Mouse (Mus musculus) CH12.LX (cell line): Measurements from ENCODE around the gene Ptms. TPM values are rescaled to one million over a fixed set of nuclear protein-coding genes. Genes with fewer than 3 reads are reported as not detected.

Source experiments
- DNase-seq: peaks from one replicate; pipeline ENCODE4 v3.0.0-alpha.2; 2013; ENCODE audit errors: extremely low read depth
- H3K27ac ChIP-seq: 2 replicates; pipeline ENCODE4 v1.5.1; 2012; ENCODE audit warnings: low read depth, mild to moderate bottlenecking, control low read depth, moderate library complexity; ENCODE audit not compliant: insufficient read depth
- H3K27me3 ChIP-seq: replicated peaks from 2 replicates; pipeline ENCODE3; 2012; ENCODE audit warnings: inconsistent platforms
- H3K36me3 ChIP-seq, 2 experiments: replicated peaks in 1 of 2; 2 replicates each; pipeline versions ENCODE3 to v1.6.1; 2012; ENCODE audit warnings: inconsistent platforms in 1 of 2, low read length in 1 of 2, mild to moderate bottlenecking in 1 of 2, mixed read lengths in 1 of 2, moderate library complexity in 1 of 2; ENCODE audit not compliant: control insufficient read depth in 1 of 2, insufficient read depth in 1 of 2
- H3K4me1 ChIP-seq, 2 experiments: 2 replicates each; pipeline ENCODE4 v1.6.1; 2012; ENCODE audit warnings: inconsistent platforms in 1 of 2, moderate library complexity in 1 of 2; ENCODE audit not compliant: insufficient read depth in 2 of 2, control insufficient read depth in 1 of 2
- H3K4me2 ChIP-seq: 2 replicates; pipeline ENCODE4 v1.6.1; 2012; ENCODE audit warnings: low read depth, mild to moderate bottlenecking, control low read depth; ENCODE audit not compliant: poor library complexity, insufficient read depth, severe bottlenecking
- H3K4me3 ChIP-seq, 3 experiments: fragments of 150-350 bp in 1 of 3; sonication (generic) in 1 of 3; replicated peaks in 1 of 3; 2 replicates each; pipeline versions ENCODE3 to v1.5.1; 2011 to 2012; ENCODE audit warnings: low read depth in 2 of 3, low read length in 2 of 3, mild to moderate bottlenecking in 2 of 3, moderate library complexity in 2 of 3, control low read depth in 1 of 3, improper control_type of control experiment in 1 of 3, inconsistent platforms in 1 of 3, mixed read lengths in 1 of 3; ENCODE audit not compliant: poor library complexity in 1 of 3
- H3K79me2 ChIP-seq: replicated peaks from 2 replicates; pipeline ENCODE4 v1.6.1; 2012; ENCODE audit warnings: mild to moderate bottlenecking, moderate library complexity; ENCODE audit not compliant: control insufficient read depth, poor library complexity, insufficient read depth, severe bottlenecking; ENCODE audit errors: extremely low read depth
- H3K9ac ChIP-seq: 2 replicates; pipeline ENCODE4 v1.6.1; 2012; ENCODE audit warnings: low read depth, mild to moderate bottlenecking, control low read depth, moderate library complexity; ENCODE audit not compliant: insufficient read depth
- H3K9me3 ChIP-seq: replicated peaks from 2 replicates; pipeline ENCODE3; 2012; ENCODE audit warnings: low read length, inconsistent platforms, mixed read lengths
- BHLHE40 ChIP-seq: IDR thresholded peaks from 2 replicates; pipeline ENCODE4 v1.6.1; 2011; ENCODE audit warnings: mild to moderate bottlenecking, low read depth, low read length, improper control_type of control experiment
- E2F4 ChIP-seq: IDR thresholded peaks from 2 replicates; pipeline ENCODE4 v1.6.1; 2011; ENCODE audit warnings: low read depth, low read length, improper control_type of control experiment; ENCODE audit not compliant: insufficient replicate concordance
- EP300 ChIP-seq: IDR thresholded peaks from 2 replicates; pipeline ENCODE4 v1.6.1; 2011; ENCODE audit warnings: low read length, improper control_type of control experiment
- ETS1 ChIP-seq: conservative IDR thresholded peaks from 2 replicates; pipeline ENCODE4 v1.6.1; 2012; ENCODE audit warnings: low read depth, mild to moderate bottlenecking, inconsistent platforms, low read length, improper control_type of control experiment, moderate library complexity
- HCFC1 ChIP-seq: IDR thresholded peaks from 2 replicates; pipeline ENCODE4 v1.6.1; 2012; ENCODE audit warnings: low read depth, mild to moderate bottlenecking, inconsistent platforms, low read length, improper control_type of control experiment
- IRF4 ChIP-seq: IDR thresholded peaks from 2 replicates; pipeline ENCODE4 v1.6.1; 2014; ENCODE audit warnings: low read depth, mild to moderate bottlenecking, inconsistent platforms, low read length, improper control_type of control experiment
- RCOR1 ChIP-seq: conservative IDR thresholded peaks from 2 replicates; pipeline ENCODE4 v1.6.1; 2012; ENCODE audit warnings: low read depth, mild to moderate bottlenecking, inconsistent platforms, low read length, improper control_type of control experiment
- SMC3 ChIP-seq: IDR thresholded peaks from 2 replicates; pipeline ENCODE4 v1.6.1; 2011; ENCODE audit warnings: low read depth, low read length, improper control_type of control experiment
- TBP ChIP-seq: conservative IDR thresholded peaks from 2 replicates; pipeline ENCODE4 v1.6.1; 2011; ENCODE audit warnings: low read depth, low read length, improper control_type of control experiment
- TCF12 ChIP-seq: IDR thresholded peaks from 2 replicates; pipeline ENCODE4 v1.6.1; 2014; ENCODE audit warnings: low read depth, mild to moderate bottlenecking, inconsistent platforms, low read length, improper control_type of control experiment
- UBTF ChIP-seq: IDR thresholded peaks from 2 replicates; pipeline ENCODE4 v1.6.1; 2012; ENCODE audit warnings: low read depth, mild to moderate bottlenecking, inconsistent platforms, low read length, improper control_type of control experiment, moderate library complexity
- USF2 ChIP-seq: conservative IDR thresholded peaks from 2 replicates; pipeline ENCODE4 v1.6.1; 2011; ENCODE audit warnings: low read depth, low read length, improper control_type of control experiment
- ZMIZ1 ChIP-seq: IDR thresholded peaks from 2 replicates; pipeline ENCODE4 v1.6.1; 2012; ENCODE audit warnings: low read depth, mild to moderate bottlenecking, inconsistent platforms, low read length, improper control_type of control experiment
- dilution Hi-C: fragments of 300-500 bp; cut with MboI; formaldehyde crosslinking; loops from 2 replicates; pipeline ENCODE4 v1.14.3; 2020; ENCODE audit warnings: low sequenced_read_pairs; ENCODE audit not compliant: extremely low pct_unique_long_range_greater_than_20kb, extremely low pct_ligation_motif_present
- in situ Hi-C: fragments of 300-500 bp; cut with MboI; formaldehyde crosslinking; loops from 3 replicates; pipeline ENCODE4 v1.14.3; 2019; ENCODE audit warnings: low sequenced_read_pairs, low pct_ligation_motif_present, low pct_unique_long_range_greater_than_20kb, mixed read lengths
- polyA plus RNA-seq: library from polyadenylated mRNA; unstranded; fragments of >175 nt; gene quantifications from 2 replicates; pipeline ENCODE4 v1.2.1, GENCODE M21; 2012; ENCODE audit warnings: low read depth; ENCODE audit not compliant: insufficient read length
- total RNA-seq, 2 experiments: library from RNA; depleted of rRNA; stranded (reverse); fragments of 300-350 nt in 1 of 2; fragments of >200 nt in 1 of 2; gene quantifications; 2 replicates each; pipeline ENCODE4 v1.2.3; 2012 to 2014

The Ptms gene
- total and polyA plus RNA-seq, 3 experiments: 7.0 to 99.6 (median 12.8) TPM

DNA sequence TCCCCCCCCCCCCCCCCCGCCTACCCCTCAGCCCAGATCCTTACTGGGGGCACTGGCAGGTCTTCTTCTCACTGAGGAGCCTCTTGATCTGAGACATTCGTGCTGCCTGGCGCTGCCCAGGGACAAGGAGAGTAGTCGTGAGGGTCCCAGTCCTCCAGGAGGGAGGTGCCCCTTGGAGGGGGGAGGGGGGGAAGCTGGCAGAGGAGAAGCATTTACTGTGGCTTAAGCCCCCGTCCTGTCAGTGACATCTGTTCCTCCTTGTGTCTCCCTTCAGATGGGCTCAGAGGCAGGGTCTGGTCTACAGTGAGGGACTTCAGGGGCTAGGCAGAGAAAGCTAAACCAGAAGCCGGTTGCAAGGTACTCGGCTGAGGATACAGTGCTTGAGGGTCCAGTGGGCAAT, 53.3 kb downstream of the Ptms start:
- dilution Hi-C loops: no loop called here
- DNase-seq: no peak
- Histone ChIP-seq H3K27ac (no peak overlapping the region), H3K9ac (no peak overlapping the region), H3K4me2 (no peak overlapping the region), H3K36me3 (no peaks in the 10 kb centered on the region), H3K27me3 (peaks cover 22% of the 10 kb centered on the region), H3K4me1 (peaks cover 18 to 29% of the 10 kb centered on the region in 2 experiments), H3K4me3 (no peak overlapping the region), H3K9me3 (no peaks in the 10 kb centered on the region), H3K79me2 (no peaks in the 10 kb centered on the region)
- TF ChIP-seq ETS1: no peak
- TF ChIP-seq UBTF: no peak
- TF ChIP-seq BHLHE40: no peak
- TF ChIP-seq SMC3: no peak
- no peak for TF ChIP-seq E2F4
- in situ Hi-C loops: loop anchor here (5.0 to 25.0 kb wide), 2 partner anchors 36 to 171 kb away; partner anchors contain the start of genes Acrbp and Ing4

DNA sequence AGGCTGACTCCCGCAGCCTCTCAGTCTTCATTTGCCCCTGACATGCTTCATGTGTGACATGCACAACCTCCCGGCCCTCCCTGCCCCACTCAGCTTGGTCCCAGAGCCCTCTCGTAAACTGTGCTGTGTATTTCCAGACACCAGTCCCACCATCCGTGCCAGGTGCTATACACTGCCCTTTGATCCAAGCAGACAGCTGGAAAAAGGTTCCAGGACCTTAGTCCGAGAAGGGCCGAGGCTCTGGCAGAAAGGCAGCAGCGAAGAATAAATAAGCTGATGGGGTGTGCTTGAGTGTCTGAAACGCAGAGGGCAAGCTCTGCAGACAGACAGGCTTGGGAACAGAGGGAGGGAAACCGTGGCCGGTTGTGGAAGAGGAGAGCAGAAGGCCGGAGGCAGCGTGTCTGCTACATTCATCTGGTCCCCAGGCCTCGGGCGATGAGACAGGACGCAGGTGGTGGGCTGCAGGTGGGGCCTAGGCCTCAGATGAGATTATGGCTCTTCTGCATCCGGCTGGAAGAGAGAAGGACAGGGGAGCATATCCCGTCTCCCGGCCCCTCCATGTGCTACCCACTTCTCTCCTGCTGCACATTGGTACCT, 54.0 kb downstream of the Ptms start:
- in situ Hi-C loops: loop anchor here (5.0 to 25.0 kb wide), 2 partner anchors 36 to 171 kb away; partner anchors contain the start of genes Acrbp and Ing4
- Histone ChIP-seq H3K79me2 (no peaks in the 10 kb centered on the region), H3K27ac (no peak overlapping the region), H3K36me3 (no peaks in the 10 kb centered on the region), H3K27me3 (peaks cover 22% of the 10 kb centered on the region), H3K4me2 (no peak overlapping the region), H3K9ac (no peak overlapping the region), H3K4me1 (peaks cover 23 to 29% of the 10 kb centered on the region in 2 experiments), H3K4me3 (no peak overlapping the region), H3K9me3 (no peaks in the 10 kb centered on the region)
- TF ChIP-seq IRF4 (no peak), USF2 (no peak), ZMIZ1 (no peak), EP300 (no peak), TCF12 (no peak), RCOR1 (no peak), HCFC1 (no peak), TBP (no peak)
- DNase-seq: no peak
- dilution Hi-C loops: no loop called here

Other genes starting within 250 kb of the Ptms start
Only the 20 nearest of the 28 such genes appear.
- not detected in 2 replicates for gene Gm45234, start 164.1 kb downstream of the Ptms start, total RNA-seq (2012; rRNA removed)
- not detected in 2 replicates for gene Gm45234, start 164.1 kb downstream of the Ptms start, total RNA-seq (2014; rRNA removed)
- gene Gm45234, start 164.1 kb downstream of the Ptms start, polyA plus RNA-seq: not detected in 2 replicates
- gene Atn1, start 163.6 kb downstream of the Ptms start, total RNA-seq (2012; rRNA removed): 3.8 and 4.6 TPM in 2 replicates
- 0.50 and 1.7 TPM in 2 replicates for gene Atn1, start 163.6 kb downstream of the Ptms start, total RNA-seq (2014; rRNA removed)
- 27.0 and 35.1 TPM in 2 replicates for gene Atn1, start 163.6 kb downstream of the Ptms start, polyA plus RNA-seq
- 15.9 and 24.6 TPM in 2 replicates for gene Eno2, start 150.4 kb downstream of the Ptms start, total RNA-seq (2012; rRNA removed)
- 20.8 and 26.7 TPM in 2 replicates for gene Eno2, start 150.4 kb downstream of the Ptms start, total RNA-seq (2014; rRNA removed)
- gene Eno2, start 150.4 kb downstream of the Ptms start, polyA plus RNA-seq: 23.1 and 23.6 TPM in 2 replicates
- not detected in 2 replicates for gene Lrrc23, start 140.4 kb downstream of the Ptms start, total RNA-seq (2012; rRNA removed)
- gene Lrrc23, start 140.4 kb downstream of the Ptms start, total RNA-seq (2014; rRNA removed): not detected in 2 replicates
- 0.20 TPM in 1 of 2 replicates, not detected in the other for gene Lrrc23, start 140.4 kb downstream of the Ptms start, polyA plus RNA-seq
- gene Spsb2, start 111.4 kb downstream of the Ptms start, total RNA-seq (2012; rRNA removed): 2.1 and 2.4 TPM in 2 replicates
- not detected in 2 replicates for gene Spsb2, start 111.4 kb downstream of the Ptms start, total RNA-seq (2014; rRNA removed)
- gene Spsb2, start 111.4 kb downstream of the Ptms start, polyA plus RNA-seq: 3.3 and 3.4 TPM in 2 replicates
- 733 and 1,303 TPM in 2 replicates for gene Tpi1, start 105.8 kb downstream of the Ptms start, total RNA-seq (2012; rRNA removed)
- gene Tpi1, start 105.8 kb downstream of the Ptms start, total RNA-seq (2014; rRNA removed): 1,570 and 1,645 TPM in 2 replicates
- gene Tpi1, start 105.8 kb downstream of the Ptms start, polyA plus RNA-seq: 758 and 807 TPM in 2 replicates
- 107 and 126 TPM in 2 replicates for gene Usp5, start 90.6 kb downstream of the Ptms start, total RNA-seq (2012; rRNA removed)
- gene Usp5, start 90.6 kb downstream of the Ptms start, total RNA-seq (2014; rRNA removed): 75.7 and 79.8 TPM in 2 replicates
- gene Usp5, start 90.6 kb downstream of the Ptms start, polyA plus RNA-seq: 96.5 and 103 TPM in 2 replicates
- gene Cdca3, start 90.6 kb downstream of the Ptms start, total RNA-seq (2012; rRNA removed): 116 and 117 TPM in 2 replicates
- gene Cdca3, start 90.6 kb downstream of the Ptms start, total RNA-seq (2014; rRNA removed): 188 and 229 TPM in 2 replicates
- gene Cdca3, start 90.6 kb downstream of the Ptms start, polyA plus RNA-seq: 171 and 224 TPM in 2 replicates
- 0.64 and 0.84 TPM in 2 replicates for gene Gnb3, start 79.8 kb downstream of the Ptms start, total RNA-seq (2012; rRNA removed)
- 1.6 and 2.2 TPM in 2 replicates for gene Gnb3, start 79.8 kb downstream of the Ptms start, total RNA-seq (2014; rRNA removed)
- 4.1 and 4.7 TPM in 2 replicates for gene Gnb3, start 79.8 kb downstream of the Ptms start, polyA plus RNA-seq
- gene P3h3, start 62.4 kb downstream of the Ptms start, total RNA-seq (2012; rRNA removed): 0.13 and 0.34 TPM in 2 replicates
- gene P3h3, start 62.4 kb downstream of the Ptms start, total RNA-seq (2014; rRNA removed): 0.19 TPM in 1 of 2 replicates, not detected in the other
- gene P3h3, start 62.4 kb downstream of the Ptms start, polyA plus RNA-seq: 0.31 and 0.44 TPM in 2 replicates
- 1.6 and 2.0 TPM in 2 replicates for gene Gpr162, start 56.1 kb downstream of the Ptms start, total RNA-seq (2012; rRNA removed)
- 0.48 and 0.97 TPM in 2 replicates for gene Gpr162, start 56.1 kb downstream of the Ptms start, total RNA-seq (2014; rRNA removed)
- gene Gpr162, start 56.1 kb downstream of the Ptms start, polyA plus RNA-seq: 1.7 and 1.9 TPM in 2 replicates
- 0.29 and 0.34 TPM in 2 replicates for gene Cd4, start 31.9 kb downstream of the Ptms start, total RNA-seq (2012; rRNA removed)
- gene Cd4, start 31.9 kb downstream of the Ptms start, total RNA-seq (2014; rRNA removed): 0.26 and 0.27 TPM in 2 replicates
- gene Cd4, start 31.9 kb downstream of the Ptms start, polyA plus RNA-seq: 1.1 and 1.6 TPM in 2 replicates
- 1.2 and 1.9 TPM in 2 replicates for gene Lag3, start 8.4 kb downstream of the Ptms start, total RNA-seq (2012; rRNA removed)
- 0.32 and 0.52 TPM in 2 replicates for gene Lag3, start 8.4 kb downstream of the Ptms start, total RNA-seq (2014; rRNA removed)
- 1.5 and 2.0 TPM in 2 replicates for gene Lag3, start 8.4 kb downstream of the Ptms start, polyA plus RNA-seq
- gene Mlf2, start 11.3 kb upstream of the Ptms start, total RNA-seq (2012; rRNA removed): 116 and 129 TPM in 2 replicates
- 109 and 124 TPM in 2 replicates for gene Mlf2, start 11.3 kb upstream of the Ptms start, total RNA-seq (2014; rRNA removed)
- gene Mlf2, start 11.3 kb upstream of the Ptms start, polyA plus RNA-seq: 203 and 210 TPM in 2 replicates
- 85.6 and 104 TPM in 2 replicates for gene Cops7a, start 45.4 kb upstream of the Ptms start, total RNA-seq (2012; rRNA removed)
- 62.8 and 73.2 TPM in 2 replicates for gene Cops7a, start 45.4 kb upstream of the Ptms start, total RNA-seq (2014; rRNA removed)
- gene Cops7a, start 45.4 kb upstream of the Ptms start, polyA plus RNA-seq: 98.6 and 114 TPM in 2 replicates
- 0.08 TPM in 1 of 2 replicates, not detected in the other for gene Pianp, start 76.6 kb upstream of the Ptms start, total RNA-seq (2012; rRNA removed)
- gene Pianp, start 76.6 kb upstream of the Ptms start, total RNA-seq (2014; rRNA removed): not detected in 2 replicates
- gene Pianp, start 76.6 kb upstream of the Ptms start, polyA plus RNA-seq: not detected in 2 replicates
- gene Zfp384, start 89.0 kb upstream of the Ptms start, total RNA-seq (2012; rRNA removed): 14.0 and 14.5 TPM in 2 replicates
- 14.9 and 17.0 TPM in 2 replicates for gene Zfp384, start 89.0 kb upstream of the Ptms start, total RNA-seq (2014; rRNA removed)
- gene Zfp384, start 89.0 kb upstream of the Ptms start, polyA plus RNA-seq: 32.0 and 34.4 TPM in 2 replicates
- 23.8 and 27.3 TPM in 2 replicates for gene Ing4, start 119.7 kb upstream of the Ptms start, total RNA-seq (2012; rRNA removed)
- 31.3 and 32.2 TPM in 2 replicates for gene Ing4, start 119.7 kb upstream of the Ptms start, total RNA-seq (2014; rRNA removed)
- 21.3 and 25.1 TPM in 2 replicates for gene Ing4, start 119.7 kb upstream of the Ptms start, polyA plus RNA-seq
- gene Acrbp, start 129.6 kb upstream of the Ptms start, total RNA-seq (2012; rRNA removed): 3.1 and 3.3 TPM in 2 replicates
- gene Acrbp, start 129.6 kb upstream of the Ptms start, total RNA-seq (2014; rRNA removed): 1.1 and 1.7 TPM in 2 replicates
- 4.0 and 4.9 TPM in 2 replicates for gene Acrbp, start 129.6 kb upstream of the Ptms start, polyA plus RNA-seq
- gene Lpar5, start 147.8 kb upstream of the Ptms start, total RNA-seq (2012; rRNA removed): 4.4 and 4.5 TPM in 2 replicates
- gene Lpar5, start 147.8 kb upstream of the Ptms start, total RNA-seq (2014; rRNA removed): 3.3 and 4.8 TPM in 2 replicates
- gene Lpar5, start 147.8 kb upstream of the Ptms start, polyA plus RNA-seq: 14.4 and 25.9 TPM in 2 replicates